Mouse (Mus musculus): ENCODE measurements around the gene Gm5737. TPM values are rescaled to one million over a fixed set of nuclear protein-coding genes. Genes with fewer than 3 reads are reported as not detected.

The Gm5737 gene
- polyA plus RNA-seq, 1 experiment from 2014 or later = not detected

DNA sequence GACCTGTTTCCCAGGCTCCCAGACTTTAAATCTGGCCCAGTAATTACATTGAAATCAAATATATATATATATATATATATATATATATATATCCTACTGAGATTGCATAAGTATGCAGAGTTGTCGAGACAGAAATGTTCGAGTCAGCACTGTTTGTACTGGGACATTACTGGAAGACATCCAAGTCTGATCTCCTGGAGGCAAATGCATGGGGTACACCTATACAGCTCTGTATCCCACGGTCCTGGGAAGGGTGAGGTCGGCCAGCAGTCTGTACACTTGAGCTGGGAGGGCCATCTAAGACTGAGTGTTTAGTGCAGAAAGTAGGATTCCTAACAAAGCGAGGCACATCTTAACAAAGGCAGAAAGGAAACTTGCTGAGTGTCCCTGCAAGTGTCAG is 57.7 kb downstream of the Gm5737 start:
- Histone ChIP-seq H3K4me2 (ENCODE audit: low read length) (no peak overlapping the region), H3K36me3 (ENCODE audit: insufficient read depth, low read length) (no peaks in the 10 kb centered on the region), H3K9me3 (replicated peaks; ENCODE audit: low read length) (no peaks in the 10 kb centered on the region), H3K27ac (peak overlapping the region; percentile 47; the same call in 1 of the 2 replicates), H3K4me3 (replicated peaks; ENCODE audit: low read depth, low read length) (no peak overlapping the region), H3K27me3 (ENCODE audit: insufficient read depth, low read length) (no peaks in the 10 kb centered on the region), H3K4me1 (replicated peaks; ENCODE audit: insufficient read depth, low read length) (peaks cover 12% of the 10 kb centered on the region; the same call in 1 of the 2 replicates), H3K9ac (ENCODE audit: low read depth, low read length) (no peak overlapping the region)
- TF ChIP-seq CTCF (IDR thresholded peaks at IDR 0.05; ENCODE audit: low read depth) = no peak
- ATAC-seq (replicated peaks; ENCODE audit: low FRiP score, low read depth) = no peak
- WGBS = 42% methylated on average over 5 of the region's 5 CpGs
- DNase-seq (ENCODE audit: low spot score) = peak; percentile 37

DNA sequence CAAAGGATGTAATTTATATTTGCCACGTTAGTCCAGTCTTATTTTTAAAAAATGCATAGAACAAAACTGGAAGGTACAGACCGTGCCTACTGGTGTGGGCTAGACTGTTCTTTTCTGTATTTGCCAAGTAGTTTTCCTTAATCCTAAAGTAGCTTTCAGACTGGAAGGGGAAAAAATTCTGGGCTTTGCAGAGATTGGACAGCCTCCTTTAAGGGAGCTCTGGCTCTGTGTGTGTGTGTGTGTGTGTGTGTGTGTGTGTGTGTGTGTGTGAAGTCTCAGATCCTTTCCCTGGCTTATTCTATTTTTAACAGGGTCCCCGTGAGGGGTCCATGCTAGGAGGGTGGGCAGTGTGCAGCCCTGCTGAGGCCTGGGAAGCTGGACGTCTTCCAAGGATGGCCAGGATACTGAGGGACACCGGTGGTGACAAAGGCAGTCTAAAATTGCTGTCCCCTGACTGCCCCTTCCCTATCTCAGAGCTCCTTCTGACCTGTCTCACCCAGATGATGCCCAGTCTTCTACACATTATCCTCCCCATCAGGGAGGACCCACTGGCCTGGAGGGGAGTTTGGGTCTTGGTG is 58.4 kb downstream of the Gm5737 start:
- DNase-seq (ENCODE audit: low spot score) (no peak), ATAC-seq (replicated peaks; ENCODE audit: low FRiP score, low read depth) (no peak)
- no peaks in the 10 kb centered on the region for H3K27me3 ChIP-seq (ENCODE audit: insufficient read depth, low read length)
- no peaks in the 10 kb centered on the region for H3K36me3 ChIP-seq (ENCODE audit: insufficient read depth, low read length)
- 66% methylated on average over 5 of the region's 5 CpGs for WGBS
- no peak overlapping the region for H3K4me3 ChIP-seq (replicated peaks; ENCODE audit: low read depth, low read length)
- H3K9ac ChIP-seq (ENCODE audit: low read depth, low read length) = no peak overlapping the region
- no peaks in the 10 kb centered on the region for H3K9me3 ChIP-seq (replicated peaks; ENCODE audit: low read length)
- no peak overlapping the region for H3K4me2 ChIP-seq (ENCODE audit: low read length)
- no peak for TF ChIP-seq CTCF (IDR thresholded peaks at IDR 0.05; ENCODE audit: low read depth)
- peaks cover 8% of the 10 kb centered on the region; the same call in 1 of the 2 replicates for H3K4me1 ChIP-seq (replicated peaks; ENCODE audit: insufficient read depth, low read length)
- 0 out of 2 replicates have a peak overlapping the region, but pooled peaks have one; percentile 47 for H3K27ac ChIP-seq

DNA sequence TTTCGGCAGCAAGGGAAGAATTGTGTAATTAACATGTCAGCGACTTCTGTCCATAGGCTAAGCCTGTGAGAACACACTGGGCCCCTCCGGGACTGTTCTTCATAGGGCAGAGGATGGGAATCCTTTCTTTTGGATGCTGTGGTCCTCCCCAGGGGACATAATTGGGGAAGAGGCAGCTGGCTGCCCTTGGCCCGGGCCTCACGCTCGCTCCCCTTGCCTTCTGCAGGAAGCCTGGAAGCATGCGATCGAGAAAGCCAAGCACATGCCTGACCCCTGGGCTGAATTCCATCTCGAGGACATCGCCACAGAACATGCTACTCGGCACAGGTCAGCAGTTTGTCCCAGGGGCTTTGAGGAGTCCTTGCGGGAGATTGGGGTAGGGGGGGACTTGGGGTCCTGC is 60.9 kb downstream of the Gm5737 start:
- Histone ChIP-seq H3K27me3 (ENCODE audit: insufficient read depth, low read length) (no peaks in the 10 kb centered on the region), H3K9ac (ENCODE audit: low read depth, low read length) (no peak overlapping the region), H3K27ac (no peak overlapping the region), H3K4me1 (replicated peaks; ENCODE audit: insufficient read depth, low read length) (no peaks in the 10 kb centered on the region; the same call in 1 of the 2 replicates), H3K36me3 (ENCODE audit: insufficient read depth, low read length) (no peaks in the 10 kb centered on the region), H3K4me3 (replicated peaks; ENCODE audit: low read depth, low read length) (no peak overlapping the region), H3K4me2 (ENCODE audit: low read length) (no peak overlapping the region), H3K9me3 (replicated peaks; ENCODE audit: low read length) (no peaks in the 10 kb centered on the region)
- TF ChIP-seq CTCF (IDR thresholded peaks at IDR 0.05; ENCODE audit: low read depth) = no peak
- DNase-seq (ENCODE audit: low spot score) = no peak
- ATAC-seq (replicated peaks; ENCODE audit: low FRiP score, low read depth) = no peak
- WGBS = 70% methylated on average over 12 of the region's 12 CpGs

DNA sequence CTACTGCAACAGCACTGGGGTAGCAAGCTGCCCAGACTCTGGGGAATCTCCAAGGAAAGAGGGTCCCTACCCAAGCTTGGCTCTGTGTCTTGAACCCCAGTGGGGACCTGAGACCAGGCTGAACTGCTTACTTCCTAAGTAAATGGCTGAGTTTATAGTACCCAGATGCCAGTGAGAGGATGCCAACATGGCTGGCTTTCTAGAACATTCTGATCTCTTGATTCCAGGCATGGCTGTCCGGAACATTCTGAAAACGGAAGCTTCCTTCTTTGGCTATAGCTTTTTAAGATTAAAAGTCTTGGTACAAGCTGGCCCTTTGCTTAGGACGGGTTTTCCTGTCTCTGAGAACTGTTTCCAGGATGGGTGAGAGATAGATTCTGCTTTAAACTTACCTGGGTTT is 61.9 kb downstream of the Gm5737 start:
- H3K4me3 ChIP-seq (replicated peaks; ENCODE audit: low read depth, low read length) = no peak overlapping the region
- ATAC-seq (replicated peaks; ENCODE audit: low FRiP score, low read depth) = no peak
- H3K27me3 ChIP-seq (ENCODE audit: insufficient read depth, low read length) = no peaks in the 10 kb centered on the region
- no peaks in the 10 kb centered on the region for H3K9me3 ChIP-seq (replicated peaks; ENCODE audit: low read length)
- no peaks in the 10 kb centered on the region; the same call in 1 of the 2 replicates for H3K4me1 ChIP-seq (replicated peaks; ENCODE audit: insufficient read depth, low read length)
- 96% methylated on average over 3 of the region's 3 CpGs for WGBS
- no peak overlapping the region for H3K27ac ChIP-seq
- no peak overlapping the region for H3K4me2 ChIP-seq (ENCODE audit: low read length)
- no peak for TF ChIP-seq CTCF (IDR thresholded peaks at IDR 0.05; ENCODE audit: low read depth)
- H3K36me3 ChIP-seq (ENCODE audit: insufficient read depth, low read length) = no peaks in the 10 kb centered on the region
- DNase-seq (ENCODE audit: low spot score) = no peak
- no peak overlapping the region for H3K9ac ChIP-seq (ENCODE audit: low read depth, low read length)

DNA sequence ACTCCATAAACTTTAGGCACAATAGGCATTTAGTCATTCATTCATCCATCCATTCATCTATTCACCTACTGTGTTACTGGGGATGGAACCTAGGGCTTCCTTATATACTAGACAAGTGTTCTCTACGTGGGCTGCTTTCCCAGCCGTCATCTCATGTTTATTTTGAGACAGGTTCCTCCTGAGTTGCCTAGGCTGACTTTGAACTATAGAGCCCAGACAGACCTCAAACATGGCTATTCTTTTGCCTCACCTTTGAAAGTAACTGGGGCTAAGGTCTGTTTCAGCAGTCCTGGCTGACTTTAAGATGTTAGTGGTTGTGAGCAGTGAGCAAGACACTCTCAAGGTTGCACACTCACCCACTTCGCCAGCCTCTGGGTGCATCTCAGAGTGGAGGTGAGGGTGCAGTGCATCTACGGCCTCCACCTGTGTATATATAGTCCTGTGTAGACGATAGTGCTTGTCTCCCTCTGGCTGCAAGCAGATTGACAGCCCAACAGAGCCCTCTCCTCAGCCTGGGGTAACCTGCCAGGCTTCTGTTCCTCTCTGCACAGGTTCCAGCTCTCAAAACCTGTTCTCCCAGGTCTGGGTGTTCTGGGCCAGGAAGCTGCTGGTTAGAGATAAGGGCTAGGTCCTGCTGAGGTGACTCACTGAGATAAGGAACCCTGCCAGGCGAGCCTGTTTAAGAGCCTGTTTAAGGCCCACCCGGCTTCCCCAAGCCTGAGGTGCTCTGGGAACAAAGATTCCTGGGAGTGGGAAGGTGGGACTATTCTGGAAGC is 62.8 kb downstream of the Gm5737 start:
- no peak overlapping the region for H3K4me2 ChIP-seq (ENCODE audit: low read length)
- 0 out of 2 replicates have a peak overlapping the region, but pooled peaks have one; percentile 19 for H3K27ac ChIP-seq
- ATAC-seq (replicated peaks; ENCODE audit: low FRiP score, low read depth) = no peak; the same call in 1 of the 2 replicates
- H3K4me1 ChIP-seq (replicated peaks; ENCODE audit: insufficient read depth, low read length) = no peaks in the 10 kb centered on the region; the same call in 1 of the 2 replicates
- no peak for TF ChIP-seq CTCF (IDR thresholded peaks at IDR 0.05; ENCODE audit: low read depth)
- H3K9me3 ChIP-seq (replicated peaks; ENCODE audit: low read length) = no peaks in the 10 kb centered on the region
- DNase-seq (ENCODE audit: low spot score) = no peak
- no peaks in the 10 kb centered on the region for H3K36me3 ChIP-seq (ENCODE audit: insufficient read depth, low read length)
- H3K9ac ChIP-seq (ENCODE audit: low read depth, low read length) = no peak overlapping the region
- H3K4me3 ChIP-seq (replicated peaks; ENCODE audit: low read depth, low read length) = no peak overlapping the region
- H3K27me3 ChIP-seq (ENCODE audit: insufficient read depth, low read length) = no peaks in the 10 kb centered on the region
- WGBS = 79% methylated on average over 7 of the region's 7 CpGs

DNA sequence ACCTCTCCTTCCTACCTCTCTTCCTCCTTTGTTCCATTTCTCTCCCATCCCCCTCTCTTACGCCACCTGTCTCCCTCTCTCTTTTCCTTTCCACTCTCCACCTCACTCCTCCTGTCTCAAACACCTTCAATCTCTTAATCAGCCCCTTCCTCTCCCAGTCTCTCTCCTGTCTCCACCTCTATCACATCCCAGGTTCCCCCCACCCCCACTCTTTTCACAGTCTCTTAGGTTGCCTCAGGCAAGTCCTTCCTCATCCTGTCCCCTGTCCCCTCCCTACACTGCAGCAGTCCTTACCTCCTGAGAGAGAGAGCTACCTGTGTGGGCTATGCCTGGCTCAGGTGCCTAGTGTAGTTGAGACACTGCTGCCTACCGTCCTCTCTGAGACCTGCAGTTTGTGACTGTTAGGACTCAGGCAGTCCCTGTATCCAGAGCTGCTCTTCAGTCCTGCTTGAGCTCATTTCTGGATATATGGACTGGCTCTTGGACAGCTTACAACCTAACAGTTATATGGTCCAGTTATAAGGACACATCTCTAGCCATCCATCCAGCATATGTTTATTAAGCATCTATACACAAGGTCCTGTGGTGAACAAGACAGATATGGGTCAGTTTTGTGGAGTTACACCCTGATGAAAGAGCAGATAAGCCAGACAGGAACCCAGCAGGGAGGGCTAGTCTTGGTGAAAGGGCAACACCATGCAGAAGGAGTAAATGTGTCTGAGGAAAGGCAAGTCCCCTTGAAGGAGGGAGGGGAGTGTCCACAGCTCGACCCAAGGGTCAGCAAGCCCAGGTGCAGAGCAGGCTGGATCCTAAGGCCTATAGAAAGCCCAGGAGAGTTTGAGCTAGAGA is 63.6 kb downstream of the Gm5737 start:
- Histone ChIP-seq H3K4me1 (replicated peaks; ENCODE audit: insufficient read depth, low read length) (no peaks in the 10 kb centered on the region), H3K4me2 (ENCODE audit: low read length) (no peak overlapping the region), H3K27ac (0 out of 2 replicates have a peak overlapping the region, but pooled peaks have one; percentile 19), H3K9me3 (replicated peaks; ENCODE audit: low read length) (no peaks in the 10 kb centered on the region), H3K4me3 (replicated peaks; ENCODE audit: low read depth, low read length) (no peak overlapping the region), H3K27me3 (ENCODE audit: insufficient read depth, low read length) (no peaks in the 10 kb centered on the region), H3K9ac (ENCODE audit: low read depth, low read length) (no peak overlapping the region), H3K36me3 (ENCODE audit: insufficient read depth, low read length) (peaks cover 3% of the 10 kb centered on the region; the same call in 1 of the 2 replicates)
- 64% methylated on average over 3 of the region's 3 CpGs for WGBS
- no peak; the same call in 1 of the 2 replicates for ATAC-seq (replicated peaks; ENCODE audit: low FRiP score, low read depth)
- no peak for DNase-seq (ENCODE audit: low spot score)
- no peak; the same call in 1 of the 2 replicates for TF ChIP-seq CTCF (IDR thresholded peaks at IDR 0.05; ENCODE audit: low read depth)

Measured in kidney, postnatal 0 days (tissue).